Mouse (Mus musculus) layer of hippocampus, adult 18-20 months (tissue): Measurements from ENCODE around the gene Cldnd1. TPM values are rescaled to one million over a fixed set of nuclear protein-coding genes. Genes with fewer than 3 reads are reported as not detected.

Experiments used
- DNase-seq, 2 experiments: peaks; one replicate each; pipeline ENCODE4 v3.0.0; 2022; ENCODE audit warnings: low spot score in 2 of 2
- total RNA-seq, 2 experiments: library from RNA; stranded (reverse); gene quantifications; 2 replicates each; pipeline ENCODE4 v1.2.3; 2021

Cldnd1 gene
- total RNA-seq, 2 experiments from 2014 or later: 95.5 to 101 TPM

GRCm38 (mm10) chr16:58707276-58707905, 20.3 kb upstream of the Cldnd1 start:
- no peak for DNase-seq

DNA sequence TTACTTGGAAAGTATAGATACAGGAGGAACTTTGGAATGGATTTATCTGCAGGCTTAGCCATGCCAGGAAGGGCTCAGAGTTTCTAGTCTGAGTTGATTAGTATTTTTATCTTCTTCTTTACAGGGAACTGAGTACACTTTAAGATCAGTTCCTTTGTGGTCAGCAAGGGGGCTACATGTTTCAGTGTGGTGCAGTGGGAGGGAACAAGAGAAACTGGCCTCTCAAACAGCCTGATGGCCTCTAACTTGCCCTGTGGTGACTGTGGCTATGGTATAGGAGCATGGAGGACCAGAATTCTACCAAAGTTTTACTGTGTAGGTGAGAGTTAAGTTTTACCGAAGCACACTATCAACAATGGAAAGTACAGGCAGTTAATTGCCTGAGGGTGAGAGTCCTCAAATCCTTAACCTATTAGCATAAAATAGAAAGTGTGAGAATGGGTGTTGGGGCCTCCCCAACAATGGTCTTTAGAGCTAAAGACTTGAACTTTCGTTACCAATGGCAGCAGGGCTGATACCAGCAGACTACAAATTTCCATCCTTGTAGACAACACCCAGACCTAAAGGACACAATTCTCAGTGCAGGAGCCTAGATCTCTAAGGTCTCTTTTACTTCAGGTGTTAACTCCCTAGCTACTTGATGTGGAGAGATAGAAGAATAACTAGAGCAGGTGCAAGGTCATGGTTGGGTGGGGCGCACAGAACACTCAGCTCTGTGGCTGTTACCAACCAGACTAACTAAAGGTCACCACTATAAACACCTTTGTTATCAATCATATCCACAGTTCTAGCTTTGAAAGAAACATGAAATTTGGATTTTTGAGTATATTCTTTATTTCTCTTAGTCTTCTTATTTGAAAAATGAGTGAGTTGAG, 18.9 kb upstream of the Cldnd1 start:
- no peak for DNase-seq

- no peak for DNase-seq
These were observed 18.2 kb upstream of the Cldnd1 start for GRCm38 (mm10) chr16:58709536-58709935.

- no peak for DNase-seq
These were observed 15.5 kb upstream of the Cldnd1 start for GRCm38 (mm10) chr16:58712221-58712620.

- no peak for DNase-seq
These were observed 14.6 kb upstream of the Cldnd1 start for GRCm38 (mm10) chr16:58713128-58713527.

GRCm38 (mm10) chr16:58715018-58715417, 12.7 kb upstream of the Cldnd1 start:
- DNase-seq: no peak

DNA sequence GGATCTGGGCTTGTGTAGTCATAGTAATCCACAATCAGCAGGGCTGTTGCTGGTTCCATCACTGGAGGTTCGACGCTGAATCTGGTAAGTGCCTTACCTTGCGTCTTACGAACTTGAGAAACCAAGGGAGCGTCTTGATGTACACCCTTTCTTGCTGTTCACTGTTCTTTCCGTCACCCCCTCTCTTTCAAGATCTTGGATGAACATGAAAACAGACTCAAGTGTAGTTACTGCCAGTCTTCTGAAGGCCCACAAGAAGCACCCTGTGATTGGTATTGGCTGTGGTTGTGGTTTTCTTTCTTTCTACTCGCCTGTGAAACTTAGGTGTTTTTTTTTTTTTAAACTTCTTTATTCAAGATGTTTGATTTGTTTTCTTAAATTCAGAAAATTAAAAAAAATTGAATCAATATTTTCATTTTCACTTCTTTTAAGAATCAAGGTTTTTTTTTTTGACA, 9.0 kb upstream of the Cldnd1 start, which contains the start of gene Gpr15:
TSS of gene Gpr15 (minus strand) at position 405 of the 455 bp plus-strand sequence.
- DNase-seq: no peak

DNA sequence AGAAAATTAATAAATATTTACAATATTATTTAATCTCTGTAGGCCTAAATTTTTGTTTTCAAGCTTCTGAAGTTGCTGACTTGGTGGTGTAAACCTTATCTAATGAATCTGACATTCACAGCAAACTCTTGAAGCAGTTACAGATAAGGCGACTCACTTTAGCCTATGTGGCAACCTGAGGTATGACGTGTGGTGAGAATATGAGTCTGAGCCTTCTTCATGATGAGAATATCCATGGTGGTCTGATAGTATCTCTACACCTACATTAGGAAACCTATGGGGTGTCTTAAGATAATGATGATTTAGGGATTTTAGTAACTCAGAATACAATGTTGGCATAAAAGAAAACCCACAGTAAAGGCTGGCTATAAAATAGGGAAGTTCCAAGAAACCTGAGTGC, 5.4 kb upstream of the Cldnd1 start:
- no peak for DNase-seq

- DNase-seq: no peak
These were observed 832 bp upstream of the Cldnd1 start for GRCm38 (mm10) chr16:58726680-58727476.

DNA sequence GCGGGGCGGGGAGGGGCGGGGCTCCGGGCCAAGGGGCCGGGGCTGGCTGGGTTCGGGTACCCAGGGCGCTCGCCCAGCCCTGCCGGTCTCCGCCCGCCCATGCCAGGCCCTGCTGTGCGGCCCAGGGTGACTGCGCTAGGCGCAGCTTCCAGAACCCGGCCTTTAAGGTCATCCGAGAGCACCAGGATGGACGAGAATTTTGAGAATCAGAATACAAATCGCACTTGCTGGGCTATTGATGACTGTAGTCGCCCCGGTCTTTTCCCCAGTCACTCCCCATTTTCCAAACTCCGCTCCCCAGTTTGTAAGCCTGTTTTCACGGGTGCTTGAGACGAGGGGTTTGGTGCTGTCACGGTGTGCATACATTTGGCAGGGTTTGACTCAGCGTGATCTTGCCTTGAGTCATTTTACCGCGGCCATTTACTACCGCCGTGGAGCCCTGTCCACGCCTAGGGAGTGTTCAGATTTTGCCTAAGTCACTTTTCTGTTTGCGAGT, 514 bp downstream of the Cldnd1 start:
- DNase-seq: no peak

- no peak for DNase-seq
These were observed 10.5 kb downstream of the Cldnd1 start for GRCm38 (mm10) chr16:58738205-58738604.

DNA sequence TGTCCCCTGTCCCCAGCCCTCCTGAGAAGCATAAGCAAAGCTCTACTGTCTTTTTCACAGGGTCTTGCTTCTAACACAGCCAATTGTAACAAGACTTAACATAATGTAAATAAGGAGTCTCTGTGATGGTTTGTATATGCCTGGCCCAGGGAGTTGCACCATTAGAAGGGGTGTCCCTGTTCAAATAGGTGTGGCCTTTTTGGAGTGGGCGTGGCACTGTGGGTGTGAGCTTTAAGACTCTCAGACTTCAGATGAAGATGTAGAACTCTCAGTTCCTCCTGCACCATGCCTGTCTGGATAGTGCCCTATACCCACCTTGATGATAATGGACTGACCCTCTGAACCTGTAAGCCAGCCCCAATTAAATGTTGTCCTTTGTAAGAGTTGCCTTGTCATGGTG, 11.1 kb downstream of the Cldnd1 start:
- DNase-seq: no peak

GRCm38 (mm10) chr16:58740751-58741150, 13.0 kb downstream of the Cldnd1 start:
- no peak for DNase-seq

DNA sequence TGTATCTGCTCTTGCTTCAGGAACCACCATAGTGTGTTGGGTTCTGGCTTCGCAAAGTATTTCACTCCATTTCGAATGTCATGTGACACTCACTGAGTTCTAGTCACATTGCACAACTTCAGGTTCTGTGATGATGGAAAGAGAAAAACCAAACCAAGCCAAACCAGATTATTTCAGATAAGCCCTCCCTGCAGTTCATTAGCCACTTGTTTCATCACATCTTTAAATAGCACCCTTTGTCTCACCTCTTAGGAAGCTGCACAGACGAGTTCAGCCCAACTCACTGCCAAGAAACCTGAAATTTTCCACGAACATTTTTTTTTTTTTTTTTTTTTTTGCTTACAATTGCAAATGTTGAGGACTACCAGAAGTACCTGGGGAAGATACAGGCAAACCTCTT, 19.0 kb downstream of the Cldnd1 start:
- DNase-seq: no peak

DNA sequence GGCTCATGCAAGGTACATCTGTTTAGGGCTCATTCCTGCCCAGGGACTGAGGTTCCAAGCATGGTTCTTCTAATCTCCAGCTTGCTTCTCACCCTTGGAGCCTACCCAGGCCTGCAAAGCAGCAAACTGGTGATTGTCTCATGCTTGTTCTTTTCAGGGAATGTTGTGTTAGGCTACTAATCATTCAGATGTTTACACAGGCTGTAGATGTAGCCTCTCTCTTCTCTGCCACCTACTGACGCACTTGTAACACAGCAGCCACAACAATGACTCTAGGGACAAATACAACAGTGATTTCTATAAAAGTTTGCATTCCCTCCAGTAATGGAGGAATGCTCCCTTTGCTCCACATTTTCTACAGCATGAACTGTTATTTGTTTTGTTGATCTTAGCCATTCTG, 23.6 kb downstream of the Cldnd1 start:
- no peak for DNase-seq

DNA sequence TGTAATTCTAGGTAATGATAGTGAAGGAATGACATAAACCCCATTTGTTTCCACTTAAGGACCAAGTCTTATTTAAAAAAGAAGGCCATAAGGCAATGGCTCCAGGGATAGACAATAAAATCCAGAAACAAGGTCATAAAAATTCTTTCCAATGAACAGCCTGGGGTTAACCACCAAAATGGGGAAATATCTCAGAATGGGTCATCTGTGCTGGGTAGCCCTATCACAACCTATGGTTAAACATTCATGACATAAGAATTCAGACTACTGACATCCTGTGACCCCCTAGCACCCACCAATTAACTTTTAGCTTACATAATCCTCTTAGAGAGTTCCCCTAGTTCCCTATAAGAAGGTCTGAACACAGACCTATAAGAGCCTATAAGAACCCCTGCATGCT, 28.5 kb downstream of the Cldnd1 start:
- DNase-seq: no peak

GRCm38 (mm10) chr16:58763076-58763475, 35.4 kb downstream of the Cldnd1 start, which contains the start of gene Olfr172:
Olfr172 (minus strand) TSS chr16:58763176.
- no peak for DNase-seq
